Mouse (Mus musculus) mouse embryonic stem cell (cell line): ENCODE data around the gene Zfp791.

Source experiments
- in situ Hi-C, 2 experiments: fragments of 300-500 bp; cut with MboI; formaldehyde crosslinking; loops; 1 replicate in 1 of 2; 3 replicates in 1 of 2; pipeline ENCODE4 v1.14.3; 2019 to 2020; ENCODE audit warnings: low sequenced_read_pairs in 2 of 2, low pct_unique_long_range_greater_than_20kb in 1 of 2, mixed read lengths in 1 of 2; ENCODE audit not compliant: unreplicated experiment in 1 of 2

Gene Zfp791

GRCm38 (mm10) chr8:85062603-85063002 lies 60.3 kb downstream of the Zfp791 start:
- in situ Hi-C loops, result no loop called here

- in situ Hi-C loops, result no loop called here
These were observed 62.8 kb downstream of the Zfp791 start, which contains the start of gene Fbxw9 for GRCm38 (mm10) chr8:85059879-85060616. TSS of gene Fbxw9 (plus strand) at chr8:85060055.
